42 mouse cellular contexts compared by ENCODE assay signal in the genomic region with DNA sequence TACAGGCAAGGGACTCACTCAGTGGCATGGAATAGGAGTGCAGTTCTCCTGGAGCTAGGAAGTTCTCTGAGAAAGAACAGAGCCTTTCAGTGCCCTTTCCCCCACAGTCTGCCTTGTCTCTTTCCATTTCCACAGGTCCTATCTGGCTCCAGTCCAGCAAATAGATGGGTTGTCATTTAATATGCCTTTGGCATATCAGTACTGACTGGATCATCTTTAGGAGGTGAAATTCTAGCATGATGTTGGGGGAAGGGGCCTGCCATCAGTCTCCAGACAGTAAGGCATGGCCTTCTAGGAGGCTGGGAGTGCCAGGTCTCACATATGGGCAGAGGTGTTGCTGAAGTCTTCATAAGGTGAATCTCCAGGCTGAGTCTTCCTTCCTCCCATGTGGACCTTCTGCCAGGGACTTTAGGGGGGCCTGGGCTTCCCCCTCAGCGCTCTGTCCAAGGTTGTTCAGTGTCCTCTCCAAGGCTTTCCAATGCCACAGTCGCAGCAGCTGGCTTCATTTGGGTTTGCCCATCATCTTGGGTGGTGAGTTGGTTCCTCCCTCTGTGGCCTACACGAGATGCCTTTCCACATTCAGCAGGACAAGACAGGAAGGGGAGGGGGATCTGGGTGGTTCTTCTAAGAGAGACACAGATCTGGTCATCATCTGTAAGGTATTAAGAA. TPM values are rescaled to one million over a fixed set of nuclear protein-coding genes. Genes with fewer than 3 reads are reported as not detected.
A peak's percentile ranks its signal among the peaks of the same experiment; 100 is the strongest.
DNase-seq lines count a peak whose midpoint lies in the region; ATAC-seq and TF ChIP-seq lines count a peak whose summit lies in the region.
"Had no signal": no experiment of that assay in that cellular context is flagged by ENCODE, and none has a peak within 500 bp of the region (broad histone marks: within the 10 kb centered on the region; RNA-seq: fewer than 3 reads in every experiment).

No protein-coding gene starts in this region.

- TF ChIP-seq CTCF in gastrocnemius, adult 2 months (IDR thresholded peaks at IDR 0.05), result no peak

- no peak overlapping the region for H3K4me2 ChIP-seq in liver, embryonic 11.5 days
- H3K4me2 ChIP-seq in heart, embryonic 15.5 days, result peak overlapping the region; percentile 76
- H3K4me2 ChIP-seq: forebrain, embryonic 12.5 days; limb, embryonic 13.5 days; liver, embryonic 13.5 days; neural tube, embryonic 15.5 days had no signal

- H3K27ac ChIP-seq in gastrocnemius, adult 2 months, result peak overlapping the region; percentile 97
- no peak overlapping the region for H3K27ac ChIP-seq in liver, embryonic 11.5 days (ENCODE audit: low read depth, low read length)
- peak overlapping the region; percentile 92 for H3K27ac ChIP-seq in heart, embryonic 15.5 days
- no peak overlapping the region for H3K27ac ChIP-seq in limb, embryonic 10.5 days
- H3K27ac ChIP-seq: forebrain, embryonic 12.5 days; layer of hippocampus, adult 2 months; left cerebral cortex, adult 2 months; limb, embryonic 13.5 days; liver, embryonic 13.5 days; neural tube, embryonic 15.5 days had no signal

- 65% methylated on average over 3 of the region's 3 CpGs for WGBS in liver, embryonic 11.5 days
- 60% methylated on average over 3 of the region's 3 CpGs for WGBS in heart, embryonic 15.5 days
- 79% methylated on average over 3 of the region's 3 CpGs for WGBS in limb, embryonic 10.5 days

- no peaks in the 10 kb centered on the region for H3K36me3 ChIP-seq in liver, embryonic 11.5 days (ENCODE audit: control insufficient read depth, insufficient read depth, low read length)
- H3K36me3 ChIP-seq in heart, embryonic 15.5 days, result no peaks in the 10 kb centered on the region
- H3K36me3 ChIP-seq in limb, embryonic 10.5 days, result no peaks in the 10 kb centered on the region
- H3K36me3 ChIP-seq: forebrain, embryonic 12.5 days; G1E; limb, embryonic 13.5 days; liver, embryonic 13.5 days; neural tube, embryonic 15.5 days had no signal

- ATAC-seq in liver, embryonic 11.5 days (replicated peaks; ENCODE audit: low FRiP score), result no peak
- no peak for ATAC-seq in heart, embryonic 15.5 days (replicated peaks; ENCODE audit: insufficient number of reproducible peaks, insufficient read depth, low FRiP score, low read depth)
- ATAC-seq in erythroblast, adult 5-6 weeks (replicated peaks; ENCODE audit: low FRiP score, poor library complexity, severe bottlenecking), result no peak
- ATAC-seq: hindbrain, embryonic 16.5 days; lung, postnatal 0 days; Patski had no signal

- intact Hi-C loops in gastrocnemius, adult 2 months (cut with DNase I), result no loop called here

- peak; percentile 56 for DNase-seq in gastrocnemius, adult 2 months
- no peak for DNase-seq in gastrocnemius, postnatal 25 days
- peak; percentile 1 for DNase-seq in liver
- DNase-seq in liver, embryonic 11.5 days (ENCODE audit: low spot score), result no peak
- DNase-seq in heart, postnatal 4 days, result peak; percentile 31
- DNase-seq in limb, embryonic 10.5 days (ENCODE audit: low spot score), result no peak
- DNase-seq: adrenal gland, postnatal 25 days; cerebellum, adult 11-12 months; cerebellum, postnatal 10 days; kidney, adult 18-20 months; kidney, postnatal 36 days; liver, embryonic 13.5 days; lung, adult 18-20 months; lung, postnatal 4 days; midbrain, embryonic 14.5 days; retina, postnatal 1 day; right cerebral cortex, postnatal 14 days; spleen, adult 18-20 months; thymus, adult 2 months; thymus, postnatal 36 days had no signal

- H3K4me3 ChIP-seq in gastrocnemius, adult 2 months, result peak overlapping the region; percentile 95
- H3K4me3 ChIP-seq in liver, embryonic 11.5 days (ENCODE audit: low read depth, low read length), result no peak overlapping the region
- H3K4me3 ChIP-seq in heart, embryonic 15.5 days, result 0 out of 2 replicates have a peak overlapping the region, but pooled peaks have one; percentile 90
- H3K4me3 ChIP-seq in limb, embryonic 10.5 days, result no peak overlapping the region
- H3K4me3 ChIP-seq: forebrain, embryonic 12.5 days; layer of hippocampus, adult 2 months; left cerebral cortex, adult 2 months; limb, embryonic 13.5 days; liver, embryonic 13.5 days; neural tube, embryonic 15.5 days had no signal

- no peaks in the 10 kb centered on the region for H3K9me3 ChIP-seq in liver, embryonic 11.5 days (ENCODE audit: control insufficient read depth, low read length)
- H3K9me3 ChIP-seq in heart, embryonic 15.5 days (replicated peaks), result no peaks in the 10 kb centered on the region
- H3K9me3 ChIP-seq in limb, embryonic 10.5 days (replicated peaks), result no peaks in the 10 kb centered on the region
- H3K9me3 ChIP-seq: forebrain, embryonic 12.5 days; limb, embryonic 13.5 days; liver, embryonic 13.5 days; megakaryocyte, embryonic 14.5 days; neural tube, embryonic 15.5 days had no signal

- H3K4me1 ChIP-seq in liver, embryonic 11.5 days (replicated peaks; ENCODE audit: control insufficient read depth, insufficient read depth, low read length), result 0 out of 2 replicates have a peak, but pooled peaks cover 7% of the 10 kb centered on the region
- H3K4me1 ChIP-seq in heart, embryonic 15.5 days (replicated peaks), result peaks cover 68% of the 10 kb centered on the region
- peaks cover 23% of the 10 kb centered on the region for H3K4me1 ChIP-seq in limb, embryonic 10.5 days

- peaks cover 19% of the 10 kb centered on the region for H3K27me3 ChIP-seq in liver, embryonic 11.5 days (replicated peaks; ENCODE audit: control insufficient read depth, insufficient read depth, low read length)
- H3K27me3 ChIP-seq in heart, embryonic 15.5 days, result no peaks in the 10 kb centered on the region
- H3K27me3 ChIP-seq in limb, embryonic 10.5 days (ENCODE audit: low read depth, poor library complexity, severe bottlenecking), result peaks cover 11% of the 10 kb centered on the region; the same call in 1 of the 2 replicates
- H3K27me3 ChIP-seq: limb, embryonic 13.5 days; neural tube, embryonic 15.5 days; Patski had no signal

- no peak overlapping the region for H3K9ac ChIP-seq in liver, embryonic 11.5 days (ENCODE audit: low read depth, low read length)
- H3K9ac ChIP-seq in heart, embryonic 15.5 days, result peak overlapping the region; percentile 55; the same call in 1 of the 2 replicates
- H3K9ac ChIP-seq: forebrain, embryonic 12.5 days; limb, embryonic 13.5 days; liver, embryonic 13.5 days; neural tube, embryonic 15.5 days had no signal

RNA-seq across cellular contexts. Expression of a gene that starts 3.5 kb away (rescaled TPM):
- total RNA-seq in gastrocnemius, adult 2 months (2021), result 100 to 1,000 TPM; 131 to 149 TPM
- total RNA-seq in gastrocnemius, postnatal 25 days (2021), result 100 to 1,000 TPM; 143 to 163 TPM
- 26.5 and 29.1 TPM in 2 replicates for polyA plus RNA-seq in liver, embryonic 11.5 days (2014; fragmentation: Nextera tagmentation; extraction: Ambion mirVana)
- 136 and 149 TPM in 2 replicates for polyA plus RNA-seq in heart, embryonic 15.5 days (2015; fragmentation: Nextera tagmentation; extraction: Ambion mirVana)
- total RNA-seq in heart, postnatal 4 days (2021), result 100 to 1,000 TPM; 214 to 233 TPM
- 21.2 and 21.7 TPM in 2 replicates for polyA plus RNA-seq in limb, embryonic 10.5 days (2016; fragmentation: Nextera tagmentation; extraction: Ambion mirVana)
- total RNA-seq in erythroblast, adult 5-6 weeks (2015; ENCODE audit: low replicate concordance), result 16.9 and 26.1 TPM in 2 replicates
- total RNA-seq in erythroblast, adult 5-6 weeks (2017; ENCODE audit: low replicate concordance), result 28.5 and 33.3 TPM in 2 replicates
- polyA plus RNA-seq: G1E had no signal

RNA-seq across cellular contexts. Expression of a gene that starts 32.5 kb away (rescaled TPM):
- not detected for total RNA-seq in gastrocnemius, adult 2 months (2021)
- total RNA-seq in gastrocnemius, postnatal 25 days (2021), result not detected
- 3.6 and 5.0 TPM in 2 replicates for polyA plus RNA-seq in liver, embryonic 11.5 days (2014; fragmentation: Nextera tagmentation; extraction: Ambion mirVana)
- polyA plus RNA-seq in heart, embryonic 15.5 days (2015; fragmentation: Nextera tagmentation; extraction: Ambion mirVana), result 2.9 and 3.0 TPM in 2 replicates
- total RNA-seq in heart, postnatal 4 days (2021), result 1 to 10 TPM; 4.3 to 5.1 TPM
- 0.34 and 0.69 TPM in 2 replicates for polyA plus RNA-seq in limb, embryonic 10.5 days (2016; fragmentation: Nextera tagmentation; extraction: Ambion mirVana)
- not detected in 2 replicates for total RNA-seq in erythroblast, adult 5-6 weeks (2015; ENCODE audit: low replicate concordance)
- total RNA-seq in erythroblast, adult 5-6 weeks (2017; ENCODE audit: low replicate concordance), result not detected in 2 replicates
- total RNA-seq: adrenal gland, postnatal 25 days; layer of hippocampus, adult 2 months; layer of hippocampus, postnatal 14 days; monocyte, adult 5-6 weeks had no signal
- polyA plus RNA-seq: forebrain, embryonic 12.5 days; G1E; hindbrain, embryonic 11.5 days; midbrain, embryonic 14.5 days; neural tube, embryonic 15.5 days had no signal

RNA-seq across cellular contexts. Expression of a gene that starts 49.1 kb away (rescaled TPM):
- total RNA-seq in gastrocnemius, adult 2 months (2021), result not detected
- not detected for total RNA-seq in gastrocnemius, postnatal 25 days (2021)
- not detected in 2 replicates for polyA plus RNA-seq in liver, embryonic 11.5 days (2014; fragmentation: Nextera tagmentation; extraction: Ambion mirVana)
- polyA plus RNA-seq in heart, embryonic 15.5 days (2015; fragmentation: Nextera tagmentation; extraction: Ambion mirVana), result not detected in 2 replicates
- not detected for total RNA-seq in heart, postnatal 4 days (2021)
- not detected in 2 replicates for polyA plus RNA-seq in limb, embryonic 10.5 days (2016; fragmentation: Nextera tagmentation; extraction: Ambion mirVana)
- not detected in 2 replicates for total RNA-seq in erythroblast, adult 5-6 weeks (2015; ENCODE audit: low replicate concordance)
- not detected in 2 replicates for total RNA-seq in erythroblast, adult 5-6 weeks (2017; ENCODE audit: low replicate concordance)
- total RNA-seq: adrenal gland, postnatal 25 days; G1E; layer of hippocampus, adult 2 months; layer of hippocampus, postnatal 14 days; left cerebral cortex, adult 2 months; left cerebral cortex, postnatal 25 days; monocyte, adult 5-6 weeks had no signal
- polyA plus RNA-seq: cortical plate, adult 2 months; embryonic facial prominence, embryonic 14.5 days; forebrain, embryonic 12.5 days; G1E; gonadal fat pad, adult 2 months; hindbrain, embryonic 11.5 days; hindbrain, embryonic 16.5 days; intestine, embryonic 14.5 days; kidney, embryonic 16.5 days; limb, embryonic 13.5 days; lung, postnatal 0 days; midbrain, embryonic 14.5 days; neural tube, embryonic 15.5 days; Patski; stomach, embryonic 16.5 days; thymus, adult 2 months had no signal

Comparison
In these comparisons a context has a peak if more than half of its experiments do, and no peak if none do; other contexts are left out.
1. DNase-seq: peak in gastrocnemius, adult 2 months (single experiment), liver (single experiment) and heart, postnatal 4 days (single experiment); none in gastrocnemius, postnatal 25 days (single experiment), liver, embryonic 11.5 days (single experiment) and limb, embryonic 10.5 days (single experiment).
2. H3K27ac ChIP-seq: peak in gastrocnemius, adult 2 months (single experiment) and heart, embryonic 15.5 days (single experiment); none in liver, embryonic 11.5 days (single experiment) and limb, embryonic 10.5 days (single experiment).
3. H3K4me3 ChIP-seq: peak in gastrocnemius, adult 2 months (single experiment) and heart, embryonic 15.5 days (single experiment); none in liver, embryonic 11.5 days (single experiment) and limb, embryonic 10.5 days (single experiment).
4. RNA of a gene that starts 32.5 kb away (total RNA-seq): 4.3 to 5.1 TPM in heart, postnatal 4 days; not detected in erythroblast, adult 5-6 weeks, not detected in gastrocnemius, adult 2 months and not detected in gastrocnemius, postnatal 25 days; every median in the first group is over 4 times any median in the second.